Mouse (Mus musculus) left cerebral cortex, postnatal 14 days (tissue): ENCODE results near the gene AK157302. TPM values are rescaled to one million over a fixed set of nuclear protein-coding genes. Genes with fewer than 3 reads are reported as not detected.
"Not testable (repeated sequence)": the region's sequence is repeated elsewhere in the genome, so short reads cannot be mapped to it uniquely, and the experiment has no call there.

ENCODE experiments used
- DNase-seq, 2 experiments: peaks; one replicate each; pipeline ENCODE4 v3.0.0; 2021 to 2022; ENCODE audit warnings: low spot score in 2 of 2, mixed read lengths in 1 of 2
- intact Hi-C: fragments of 180-260 bp; cut with DNase I; formaldehyde crosslinking; loops from one replicate; pipeline ENCODE4 v1.15.1; 2025
- long read RNA-seq, 2 experiments: library from polyadenylated mRNA; stranded (forward); transcript quantifications; one replicate each; pipeline ENCODE4 v2.0.0; 2021
- total RNA-seq, 2 experiments: library from RNA; stranded (reverse); gene quantifications; 2 replicates each; pipeline ENCODE4 v1.2.3; 2021

Gene AK157302
- 10 to 100 TPM; 18.1 to 19.7 TPM for total RNA-seq
- long read RNA-seq, experiment 1, transcript AK157302-201 (1 exons, 1,924 nt) = major isoform, 58 of 58 reads
- long read RNA-seq, experiment 1, partial matches to known transcripts = 0 of 58 reads
- long read RNA-seq, experiment 1, other reads (novel, unspliced or antisense) = 0 of 58 reads
- long read RNA-seq, experiment 2, transcript AK157302-201 (1 exons, 1,924 nt) = major isoform, 56 of 56 reads
- long read RNA-seq, experiment 2, partial matches to known transcripts = 0 of 56 reads
- long read RNA-seq, experiment 2, other reads (novel, unspliced or antisense) = 0 of 56 reads

DNA sequence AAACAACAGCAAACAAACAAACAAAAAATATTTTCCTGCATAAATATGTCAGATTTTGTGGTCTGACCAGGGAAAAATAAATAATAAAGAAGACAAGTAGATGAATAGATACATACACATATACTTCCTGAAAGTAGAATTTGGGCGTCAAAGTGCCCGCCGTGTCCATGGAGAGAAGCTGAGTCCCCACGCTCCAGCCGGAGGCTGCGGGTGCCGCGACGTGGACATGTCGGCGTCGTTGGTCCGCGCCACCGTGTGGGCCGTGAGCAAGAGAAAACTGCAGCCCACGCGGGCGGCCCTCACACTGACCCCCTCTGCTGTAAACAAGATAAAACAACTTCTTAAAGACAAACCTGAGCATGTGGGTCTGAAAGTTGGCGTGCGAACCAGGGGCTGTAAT, at the start of gene AK157302:
Gene AK157302, plus strand, starts transcription at position 144 of the 400 bp plus-strand sequence.
- intact Hi-C loops = no loop called here
- DNase-seq = peak in 1 of 2 experiments; percentile 12

DNA sequence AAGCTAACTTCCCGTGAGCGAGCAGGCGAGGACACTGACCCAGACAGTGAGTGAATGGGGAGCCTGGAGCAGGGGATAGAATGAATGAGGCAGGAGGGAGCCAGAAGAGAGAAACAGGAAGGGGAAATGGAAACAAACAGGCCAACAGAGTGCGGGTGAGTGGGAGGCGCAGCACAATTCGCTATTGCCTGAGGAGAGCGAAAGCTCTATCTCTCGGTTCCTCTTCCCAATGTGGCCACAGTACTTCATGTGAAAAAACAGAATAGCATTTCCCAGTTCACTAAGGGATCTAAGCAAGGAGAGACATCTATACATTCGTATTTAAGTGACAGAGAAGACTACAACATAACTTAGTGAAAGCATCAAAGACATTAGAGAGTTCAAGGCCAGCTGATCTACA, 48.2 kb upstream of the AK157302 start:
- DNase-seq = no peak
- intact Hi-C loops = no loop called here

DNA sequence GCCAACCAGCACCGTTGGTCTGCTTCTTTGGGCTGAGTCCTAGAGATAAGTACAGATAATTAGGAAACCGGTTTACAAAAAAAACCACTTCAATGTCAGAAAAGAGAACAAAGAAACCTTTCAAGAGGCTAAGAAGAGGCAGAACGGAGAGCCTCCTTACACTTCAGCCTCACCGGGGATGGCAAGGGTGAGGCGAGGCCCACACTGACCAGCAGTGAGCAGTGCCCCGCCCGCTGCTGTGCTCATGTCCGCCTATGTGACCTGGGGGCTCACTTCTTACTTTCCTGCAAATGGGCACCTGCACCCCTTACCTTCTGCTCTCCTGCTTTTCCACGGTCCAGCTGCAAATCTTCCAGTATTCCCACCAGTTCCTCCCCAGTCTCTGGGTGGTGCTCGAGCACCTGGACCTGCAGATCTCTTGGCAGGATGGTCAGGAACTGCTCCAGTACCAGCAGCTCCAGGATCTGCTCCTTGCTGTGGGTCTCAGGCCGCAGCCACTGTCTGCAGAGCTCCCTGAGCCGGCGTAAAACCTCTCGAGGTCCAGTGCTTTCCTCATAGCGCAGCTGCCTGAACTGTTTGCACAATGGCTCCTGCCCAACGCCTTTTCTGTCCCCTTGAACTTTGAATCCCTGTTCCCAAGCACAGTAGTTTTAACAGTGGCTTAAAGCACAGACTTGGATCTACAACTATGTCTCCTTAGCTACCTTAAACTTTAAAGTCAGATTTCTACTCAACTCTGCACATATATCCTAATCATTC, 47.0 kb upstream of the AK157302 start:
- no peak for DNase-seq
- intact Hi-C loops = no loop called here

DNA sequence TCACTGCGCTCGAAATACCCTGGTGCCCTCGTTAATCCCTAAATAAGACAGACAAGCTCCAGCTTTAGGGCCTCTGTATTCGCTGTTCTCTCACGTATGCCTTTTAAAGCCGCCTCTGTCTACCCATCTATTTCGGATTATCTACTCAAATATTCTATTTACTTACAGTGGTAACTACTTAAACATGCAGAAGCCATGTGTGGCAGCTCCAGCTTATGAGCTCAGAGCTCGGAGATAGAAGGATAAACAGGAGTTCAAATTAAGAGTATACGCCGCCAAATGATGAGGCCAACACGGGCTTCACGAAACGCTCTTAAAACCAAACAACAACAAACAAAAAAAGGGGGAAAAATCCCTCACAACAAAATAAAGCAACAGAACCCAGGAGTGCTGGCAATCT, 42.0 kb upstream of the AK157302 start:
- no peak for DNase-seq
- intact Hi-C loops = loop anchor here (2.0 to 5.0 kb wide), 2 partner anchors 26 to 51 kb away; partner anchors contain the start of genes Gm10065, Zkscan3 and Zkscan4

DNA sequence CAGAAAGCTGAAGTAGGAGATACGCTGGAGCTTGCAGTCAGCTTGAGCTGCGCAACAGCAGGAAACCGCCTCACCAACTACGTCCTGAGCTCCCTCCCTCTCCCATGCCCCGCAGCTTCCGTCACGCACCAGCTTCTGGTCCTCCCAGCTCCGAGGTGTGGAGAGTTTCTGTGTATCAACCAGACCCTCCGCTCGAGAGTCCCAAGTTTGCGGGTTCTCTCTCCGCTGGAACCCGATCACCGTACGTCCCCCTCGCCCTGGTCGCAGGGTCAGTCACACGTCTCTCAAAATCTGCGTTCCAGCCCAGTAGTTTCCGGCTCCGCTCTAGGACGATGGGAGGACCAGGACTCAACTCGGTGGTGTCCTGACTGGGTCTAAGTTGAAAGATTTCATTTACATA, 41.6 kb upstream of the AK157302 start, which contains the start of gene Zscan26:
Gene Zscan26, minus strand, starts transcription at position 282 of the 400 bp plus-strand sequence.
- DNase-seq = peak; percentile 77 to 83
- intact Hi-C loops = loop anchor here (2.0 to 5.0 kb wide), 2 partner anchors 25 to 51 kb away; partner anchors contain the start of genes Gm10065, Zkscan3 and Zkscan4

DNA sequence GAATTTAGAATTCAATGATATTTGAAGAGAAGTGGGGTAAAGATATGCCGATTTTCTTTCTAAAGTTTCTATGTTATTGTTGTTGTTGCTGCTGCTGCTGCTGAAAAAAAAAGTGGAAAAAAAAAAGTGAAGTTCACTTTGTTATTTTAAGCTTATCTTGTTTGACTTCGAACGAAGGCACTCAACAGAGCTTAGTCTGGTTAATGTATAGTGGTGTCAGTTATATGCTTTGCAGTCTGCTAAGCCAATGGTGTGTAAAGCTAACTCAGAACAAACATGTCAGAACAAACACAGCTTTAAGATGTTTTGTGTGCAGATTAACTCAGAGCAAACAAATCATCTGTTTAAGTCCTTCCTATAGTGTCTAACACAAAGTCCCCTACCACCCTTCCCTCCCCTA, 40.9 kb upstream of the AK157302 start:
- intact Hi-C loops = loop anchor here (5.0 kb wide), 1 partner anchor 52 kb away; the partner anchor contains the start of gene Zkscan3

DNA sequence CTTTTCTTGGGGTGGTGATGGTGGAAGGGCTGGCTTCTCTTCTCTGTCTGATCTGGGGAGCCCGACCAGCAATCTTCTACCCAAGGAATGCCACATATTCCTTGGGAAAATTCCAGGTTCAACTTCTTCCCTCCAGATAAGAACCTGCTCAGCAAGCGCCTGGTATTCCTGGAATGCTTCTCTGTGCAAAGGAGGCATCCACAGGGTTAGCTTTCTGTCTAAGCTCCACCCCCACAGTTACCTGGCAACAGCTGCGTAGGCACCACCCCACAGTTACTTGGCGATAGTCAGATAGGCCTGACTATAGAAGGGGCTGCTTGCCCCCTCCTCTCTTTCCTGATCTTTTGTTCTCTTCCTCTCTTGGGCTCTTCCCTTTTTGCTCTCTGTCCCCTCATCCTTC, 38.7 kb upstream of the AK157302 start:
- DNase-seq = no peak
- intact Hi-C loops = no loop called here

More for the DNA sequence above, 40.9 kb upstream of the AK157302 start:
- no peak for DNase-seq

DNA sequence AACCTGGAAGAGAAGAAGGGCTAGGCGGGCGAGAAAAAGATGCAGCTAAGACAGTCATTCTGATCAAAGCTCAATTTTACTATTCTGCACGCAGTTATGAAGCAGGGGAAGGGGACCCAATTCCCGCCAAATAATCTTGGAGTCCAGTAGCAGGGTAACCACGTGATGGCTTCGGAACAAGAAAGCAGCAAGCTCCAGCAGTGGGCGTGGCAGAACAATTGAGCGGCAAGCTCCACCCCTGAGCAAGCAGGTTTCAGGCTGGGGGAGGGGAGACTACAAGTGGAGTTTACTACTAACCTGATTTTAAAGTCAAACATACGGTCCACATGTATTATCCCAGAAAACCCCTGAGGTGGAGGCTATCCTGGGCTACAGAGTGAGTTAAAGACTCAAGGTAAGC, 32.5 kb upstream of the AK157302 start:
- DNase-seq, intact Hi-C loops: not testable (repeated sequence)

DNA sequence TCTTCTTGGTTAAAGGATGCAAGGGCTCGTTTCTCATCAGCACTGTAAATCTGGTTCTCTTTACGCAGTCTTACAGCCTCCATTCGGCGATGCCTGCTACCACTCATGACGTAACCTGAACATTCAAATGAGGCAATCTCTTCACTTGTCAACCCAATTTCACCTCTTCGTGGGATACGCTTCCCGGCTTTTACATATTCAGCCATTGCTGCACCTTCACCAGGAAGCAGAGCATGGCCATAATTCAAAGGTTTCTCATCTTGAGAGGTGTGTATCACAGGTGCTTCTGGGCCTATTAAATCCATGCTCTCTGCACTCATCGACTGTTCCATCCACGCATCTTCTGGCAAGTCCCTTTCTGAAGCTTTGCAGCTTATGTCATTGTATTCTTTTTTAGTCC, 27.7 kb upstream of the AK157302 start:
- intact Hi-C loops = no loop called here
- DNase-seq = no peak

DNA sequence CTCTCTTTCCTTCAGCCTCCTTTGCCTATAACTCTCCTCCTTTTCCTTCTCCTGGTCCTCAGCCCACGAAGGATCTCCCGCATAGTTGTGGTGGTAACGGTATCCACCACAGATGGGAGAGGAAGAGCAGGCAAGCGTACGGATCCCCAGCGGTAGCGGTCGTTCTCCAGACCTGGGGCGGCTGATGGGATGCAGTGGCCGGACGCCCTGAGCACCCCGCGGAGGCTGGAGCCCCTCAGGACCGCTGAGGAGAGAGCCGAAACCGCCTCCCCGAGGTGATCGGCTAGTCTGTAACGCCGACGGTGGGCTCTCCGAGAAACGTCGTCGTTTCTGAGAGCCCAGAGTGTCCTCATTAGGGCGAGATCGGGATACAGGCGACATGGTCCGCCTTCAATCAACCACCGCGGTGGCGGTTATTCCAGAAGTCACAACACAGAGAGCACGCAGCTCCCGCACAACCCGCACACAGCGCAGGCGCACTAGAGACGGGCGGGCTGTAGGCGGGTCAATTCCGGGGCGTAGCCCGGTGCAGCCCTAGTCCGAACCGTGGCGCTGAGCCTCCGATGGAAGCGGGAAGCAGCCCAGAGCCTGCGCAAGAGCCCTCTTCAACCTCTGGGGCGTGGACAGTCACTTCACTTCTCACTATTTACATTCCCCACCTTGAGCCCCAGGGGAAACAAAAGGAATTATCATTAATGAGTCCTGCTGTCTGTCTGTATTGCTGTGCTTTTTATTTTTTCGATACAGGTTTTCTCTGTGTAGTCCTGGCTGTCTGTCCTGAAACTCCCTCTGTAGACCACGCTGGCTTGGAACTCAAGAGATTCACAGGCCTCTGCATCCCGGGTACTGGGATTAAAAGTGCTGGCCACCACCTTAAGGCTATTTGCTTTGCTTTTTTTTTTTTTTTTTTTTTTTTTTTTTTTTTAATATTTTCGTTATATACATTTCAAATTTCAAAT, 26.7 kb upstream of the AK157302 start, which contains the start of gene Nkapl:
Gene Nkapl, minus strand, starts transcription at position 449 of the 959 bp plus-strand sequence.
- peak; percentile 49 to 74 for DNase-seq
- intact Hi-C loops = no loop called here

DNA sequence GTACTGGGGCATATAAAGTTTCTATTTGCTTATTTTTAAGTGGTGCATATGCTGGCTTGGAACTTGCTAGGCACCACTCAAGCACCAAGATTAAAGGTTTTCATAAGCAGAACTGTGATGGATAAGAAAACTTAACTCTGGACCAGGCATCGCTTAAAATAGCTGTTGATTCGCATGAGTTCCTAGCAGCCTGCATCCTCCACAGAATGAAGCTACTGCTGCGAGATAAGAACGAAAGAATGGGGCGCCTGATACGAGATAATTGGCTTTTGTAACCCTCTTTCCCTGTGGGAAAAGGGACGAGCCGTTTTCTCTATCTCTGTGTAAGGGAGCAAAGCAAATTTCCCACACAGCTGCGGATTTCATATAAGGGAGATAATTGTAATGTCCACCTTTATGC, 25.9 kb upstream of the AK157302 start:
- DNase-seq = no peak

DNA sequence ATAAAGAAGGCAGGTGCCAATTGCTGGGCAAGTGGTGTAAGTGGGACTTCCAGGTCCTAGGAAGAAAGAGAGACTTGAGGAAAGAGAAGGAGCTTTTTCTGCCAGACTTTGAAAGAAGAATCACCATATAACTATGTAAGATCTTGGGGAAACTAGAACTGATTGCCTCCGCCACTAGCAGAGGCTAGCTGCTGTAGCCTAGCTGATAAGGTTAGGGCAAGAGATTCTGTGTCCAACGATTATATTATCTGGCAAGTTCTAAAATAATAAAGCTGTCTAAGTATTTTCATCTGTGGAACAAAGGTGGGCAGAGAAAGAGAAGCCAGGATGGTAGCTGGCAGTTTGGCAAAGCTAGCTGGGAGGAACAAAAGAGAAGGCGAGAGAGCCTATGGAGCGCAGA, 22.6 kb upstream of the AK157302 start:
- intact Hi-C loops = no loop called here
- no peak for DNase-seq

More for the DNA sequence above, 25.9 kb upstream of the AK157302 start:
- intact Hi-C loops = no loop called here

DNA sequence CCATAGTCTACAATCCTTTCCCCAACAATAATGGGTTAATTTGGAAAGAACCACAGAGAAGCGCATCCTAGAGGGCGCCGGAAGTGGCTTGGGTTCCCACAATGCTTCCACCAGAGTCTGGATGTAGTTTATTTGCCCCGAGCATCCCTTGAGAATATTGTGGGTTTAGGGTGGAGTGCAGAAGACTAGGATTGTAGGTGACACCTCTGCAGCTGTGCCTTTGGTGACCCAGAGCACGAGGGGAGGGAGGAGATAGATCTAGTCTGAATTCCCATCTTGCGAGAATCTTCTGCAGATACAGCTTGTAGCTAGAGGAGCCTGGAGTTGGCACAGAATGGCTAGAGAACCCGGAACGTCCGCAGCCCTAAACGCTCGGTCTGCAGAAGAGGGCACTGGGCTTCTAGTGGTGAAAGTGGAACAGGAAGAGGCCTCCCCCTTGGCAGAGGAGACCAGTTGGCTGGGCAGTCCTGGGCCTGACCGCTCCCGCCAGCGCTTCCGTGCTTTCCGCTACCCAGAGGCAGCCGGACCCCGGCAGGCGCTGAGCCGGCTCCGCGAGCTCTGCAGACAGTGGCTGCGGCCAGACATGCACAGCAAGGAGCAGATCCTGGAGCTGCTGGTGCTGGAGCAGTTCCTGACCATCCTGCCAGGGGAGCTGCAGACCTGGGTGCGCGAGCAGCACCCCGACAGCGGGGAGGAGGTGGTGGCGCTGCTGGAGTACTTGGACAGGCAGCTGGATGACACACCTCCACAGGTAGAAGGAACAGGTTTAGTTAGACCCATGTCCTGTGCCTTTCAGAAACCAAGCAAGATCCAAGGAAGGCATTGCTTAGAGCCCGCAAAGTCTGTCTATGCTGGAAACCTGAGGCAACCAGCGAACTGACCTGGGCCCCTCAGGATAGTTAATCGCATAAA, 16.0 kb upstream of the AK157302 start, which contains the start of the genes Zkscan4 and Gm10065:
Gene Zkscan4, plus strand, starts transcription at position 149 of the 912 bp plus-strand sequence.
Gene Gm10065, minus strand, starts transcription at position 683 of the 912 bp plus-strand sequence.
- intact Hi-C loops = loop anchor here (2.0 kb wide), 1 partner anchor 26 kb away; the partner anchor contains the start of gene Zscan26
- DNase-seq = peak; percentile 84

DNA sequence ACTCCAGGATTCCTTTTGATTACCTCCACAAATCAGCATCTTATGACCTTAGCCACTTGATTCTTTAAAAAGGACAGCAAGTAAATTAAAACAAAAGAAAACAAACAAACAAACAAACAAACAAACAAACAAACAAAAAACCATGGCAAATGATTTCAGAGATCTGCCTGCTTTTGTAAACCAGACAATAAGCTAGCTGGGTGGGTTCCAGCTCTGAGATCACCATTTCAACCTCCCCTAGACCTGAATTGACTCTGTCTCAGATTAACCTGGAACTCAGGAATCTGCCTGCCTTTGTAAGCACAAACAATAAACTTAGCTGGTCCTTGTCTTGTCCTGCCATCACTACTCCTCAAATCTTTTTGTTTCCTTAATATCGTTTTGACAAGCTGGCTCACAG, 8.1 kb upstream of the AK157302 start:
- DNase-seq = no peak
- intact Hi-C loops = no loop called here

DNA sequence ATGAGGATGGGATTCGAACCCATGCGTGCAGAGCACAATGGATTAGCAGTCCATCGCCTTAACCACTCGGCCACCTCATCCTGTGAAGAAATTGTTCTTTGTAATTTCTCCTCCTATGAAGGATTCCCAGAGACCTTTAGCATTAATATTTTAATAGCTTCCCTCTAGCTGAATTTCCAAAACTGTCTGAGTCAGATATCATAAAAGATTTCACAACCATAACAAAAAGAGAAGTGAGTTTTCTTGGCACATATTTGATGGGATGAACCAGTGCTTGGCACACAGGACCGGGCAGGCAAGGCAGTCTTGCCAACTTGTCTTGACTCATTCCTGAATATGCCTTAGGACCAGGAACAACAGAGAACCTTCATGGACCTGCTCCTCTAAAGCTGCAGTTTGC, 2.2 kb upstream of the AK157302 start:
- no peak for DNase-seq
- intact Hi-C loops = no loop called here

DNA sequence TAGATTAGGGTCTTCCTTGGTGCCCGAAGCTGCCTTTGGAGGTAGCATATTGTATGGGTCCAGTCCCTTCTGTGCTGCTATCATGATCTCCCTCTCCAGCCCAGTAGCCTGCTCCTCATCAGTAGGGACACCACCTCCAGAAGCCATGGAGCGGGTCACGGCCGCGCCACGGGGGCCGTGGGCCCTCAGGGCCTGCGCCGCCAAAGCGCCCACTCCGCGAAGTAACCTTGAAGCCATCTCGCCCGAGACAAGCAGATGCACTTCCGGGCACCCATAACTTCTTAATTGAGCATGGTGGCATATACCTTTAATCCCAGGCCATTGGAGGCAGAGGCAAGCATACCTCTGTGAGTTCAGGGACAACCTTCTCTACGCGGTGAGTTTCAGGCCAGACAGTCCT, 6.2 kb downstream of the AK157302 start, which contains the start of gene Gm11273:
Gene Gm11273, minus strand, starts transcription at position 237 of the 400 bp plus-strand sequence.
- DNase-seq, intact Hi-C loops: not testable (repeated sequence)

DNA sequence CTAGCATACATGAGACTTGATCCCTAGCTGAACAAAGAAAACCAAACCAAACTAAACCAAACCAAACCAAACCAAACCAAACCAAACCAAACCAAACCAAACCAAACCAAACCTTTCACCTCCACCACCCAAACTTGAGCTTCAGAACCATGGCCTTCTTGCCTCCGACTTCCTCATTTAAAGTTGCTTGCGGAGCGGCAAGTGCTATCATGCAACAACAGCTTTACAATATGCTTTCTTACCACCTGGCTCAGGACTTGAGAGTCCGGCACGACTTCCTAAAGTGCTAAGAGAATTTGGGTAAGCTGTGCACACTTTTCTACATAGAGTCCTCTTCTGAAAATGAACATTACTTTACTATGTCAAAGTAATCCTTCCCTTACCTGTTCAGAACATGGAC, 7.3 kb downstream of the AK157302 start:
- DNase-seq = no peak
- intact Hi-C loops = no loop called here

DNA sequence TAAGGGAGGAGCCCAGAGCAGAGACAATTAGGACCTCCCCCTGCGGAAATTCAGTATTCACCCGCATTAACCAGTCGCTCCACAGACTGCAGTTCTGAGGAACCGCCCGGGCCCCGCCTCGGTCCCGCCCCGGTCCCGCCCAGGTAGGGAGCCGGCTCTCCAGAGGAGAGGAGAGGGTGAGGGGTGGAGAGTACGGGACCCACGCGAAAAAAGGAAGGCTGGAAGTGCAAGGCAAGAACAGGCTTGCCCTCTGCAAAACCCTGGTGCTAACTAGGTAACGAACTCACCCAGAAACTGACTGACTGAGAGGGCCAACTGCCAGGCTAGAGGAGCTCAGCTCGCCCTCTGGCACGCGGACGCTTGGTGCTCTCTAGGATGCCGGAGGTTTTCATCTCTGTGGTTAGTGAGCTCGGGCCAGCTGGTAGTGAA, 11.2 kb downstream of the AK157302 start:
- intact Hi-C loops = no loop called here
- peak; percentile 74 to 75 for DNase-seq
